Mouse (Mus musculus) thymus, adult 2 months (tissue): Measurements from ENCODE around the gene Cachd1.

Experiments used
- CTCF ChIP-seq: fragments of 200-500 bp; IDR thresholded peaks from 2 replicates; pipeline ENCODE4 v1.5.1; 2012; ENCODE audit warnings: mild to moderate bottlenecking, control low read depth, low read length, moderate library complexity, borderline replicate concordance; ENCODE audit not compliant: control insufficient read depth, poor library complexity, insufficient read depth; ENCODE audit errors: extremely low read depth
- POLR2A ChIP-seq: fragments of 200-500 bp; IDR thresholded peaks from 2 replicates; pipeline ENCODE4 v1.6.1; 2012; ENCODE audit warnings: mild to moderate bottlenecking, low read length, control low read depth, moderate library complexity; ENCODE audit not compliant: control insufficient read depth, poor library complexity, insufficient read depth; ENCODE audit errors: extremely low read depth

- TF ChIP-seq POLR2A: no peak
- TF ChIP-seq CTCF: no peak
Observed at GRCm38 (mm10) chr4:100996060-100996651, 219.7 kb downstream of the Cachd1 start.
